Mouse (Mus musculus): Measurements from ENCODE around the gene Fnbp1l.

GRCm38 (mm10) chr3:122574921-122575320 is 44.6 kb downstream of the Fnbp1l start:
- TF ChIP-seq CTCF (IDR thresholded peaks at IDR 0.05; ENCODE audit: extremely low read depth, insufficient read depth, low read length) (no peak), POLR2A (IDR thresholded peaks at IDR 0.05; ENCODE audit: extremely low read depth, insufficient read depth, low read length) (no peak)

All from cortical plate, adult 2 months (tissue).